Mouse (Mus musculus): ENCODE results near the gene Mrps12. TPM values are rescaled to one million over a fixed set of nuclear protein-coding genes. Genes with fewer than 3 reads are reported as not detected.

Mrps12 gene
- polyA plus RNA-seq, 1 experiment from 2014 or later, result 132 TPM

DNA sequence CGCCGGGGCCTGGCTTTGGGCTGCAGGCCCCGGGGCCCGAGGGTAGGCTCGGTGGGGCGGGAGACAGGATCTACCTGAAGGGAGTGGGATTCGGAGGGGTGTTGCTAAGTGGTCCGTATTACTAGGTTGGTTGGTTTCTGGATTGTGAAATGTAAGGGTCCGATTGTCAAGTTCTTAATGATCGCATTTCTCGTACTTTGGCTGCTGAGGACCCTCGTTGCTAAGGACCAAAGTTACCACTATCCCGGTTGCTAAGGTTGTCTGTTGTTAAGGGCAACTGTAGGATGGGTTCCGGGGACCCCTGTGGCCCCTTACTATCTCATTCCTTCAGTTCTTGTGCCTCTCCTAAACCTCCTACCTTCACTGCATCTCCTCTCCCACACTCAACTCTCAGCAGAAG lies 25.3 kb upstream of the Mrps12 start:
- H3K4me2 ChIP-seq (replicated peaks; ENCODE audit: low read depth, low read length), result peak overlapping the region; percentile 63
- H3K27ac ChIP-seq (ENCODE audit: low read depth, low read length), result no peak overlapping the region
- H3K27me3 ChIP-seq (ENCODE audit: control insufficient read depth, insufficient read depth, low read length), result no peaks in the 10 kb centered on the region
- H3K4me3 ChIP-seq (ENCODE audit: low read depth, low read length), result peak overlapping the region; percentile 80
- no peaks in the 10 kb centered on the region for H3K9me3 ChIP-seq (ENCODE audit: control insufficient read depth, low read length)
- no peak for DNase-seq (ENCODE audit: low spot score)
- no peaks in the 10 kb centered on the region for H3K4me1 ChIP-seq (replicated peaks; ENCODE audit: control insufficient read depth, insufficient read depth, low read length)
- peak; percentile 25 for ATAC-seq (ENCODE audit: low FRiP score)
- WGBS, result 5% methylated on average over 14 of the region's 14 CpGs
- no peaks in the 10 kb centered on the region for H3K36me3 ChIP-seq (ENCODE audit: control insufficient read depth, insufficient read depth, low read length)
- peak overlapping the region; percentile 53 for H3K9ac ChIP-seq (ENCODE audit: low read depth, low read length)

DNA sequence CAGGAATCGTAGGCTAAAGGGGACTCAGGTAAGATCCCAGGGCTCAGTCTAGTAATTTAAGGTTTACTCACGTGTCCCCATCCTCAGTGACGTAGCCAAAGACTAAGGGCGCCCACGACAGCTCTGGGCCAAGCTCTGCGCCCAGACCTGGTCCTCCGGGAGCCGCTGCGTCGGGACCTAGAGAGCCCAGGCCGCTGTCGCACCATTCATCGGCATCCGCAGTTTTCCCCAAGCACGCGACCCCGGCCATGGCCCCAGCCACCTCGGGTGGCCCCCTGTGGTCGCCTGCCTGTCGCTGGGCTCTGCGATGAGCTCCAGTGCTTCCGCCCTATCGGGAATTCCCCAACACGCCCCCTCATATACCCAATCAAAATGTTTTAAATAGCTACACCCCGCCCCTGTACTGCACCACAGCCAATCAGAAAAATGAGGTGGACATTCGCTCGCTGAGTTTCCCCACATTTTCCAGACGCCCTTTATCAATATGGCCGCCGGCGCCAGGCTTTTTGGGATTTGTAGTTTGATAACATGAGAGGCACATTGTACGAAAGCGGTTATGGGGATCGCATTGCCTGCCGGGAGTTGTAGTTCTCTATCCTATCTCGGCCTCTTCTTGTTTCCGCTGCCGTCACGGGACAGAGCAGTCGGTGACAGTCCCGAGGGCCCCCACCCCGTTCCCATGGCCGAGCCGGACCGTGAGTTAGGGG lies 24.7 kb upstream of the Mrps12 start, which contains the start of gene Sirt2:
Gene Sirt2, plus strand, starts transcription at position 563 of the 707 bp plus-strand sequence.
- ATAC-seq (ENCODE audit: low FRiP score), result peak; percentile 99
- Histone ChIP-seq H3K36me3 (ENCODE audit: control insufficient read depth, insufficient read depth, low read length) (no peaks in the 10 kb centered on the region), H3K27ac (ENCODE audit: low read depth, low read length) (no peak within 1 kb of the TSS), H3K4me1 (replicated peaks; ENCODE audit: control insufficient read depth, insufficient read depth, low read length) (no peaks in the 10 kb centered on the region), H3K9ac (ENCODE audit: low read depth, low read length) (peak within 1 kb of the TSS; percentile 66), H3K4me3 (ENCODE audit: low read depth, low read length) (peak within 1 kb of the TSS; percentile 80), H3K27me3 (ENCODE audit: control insufficient read depth, insufficient read depth, low read length) (no peaks in the 10 kb centered on the region), H3K4me2 (replicated peaks; ENCODE audit: low read depth, low read length) (peak within 1 kb of the TSS; percentile 64), H3K9me3 (ENCODE audit: control insufficient read depth, low read length) (no peaks in the 10 kb centered on the region)
- under 1% methylated on average over 45 of the region's 45 CpGs for WGBS
- DNase-seq (ENCODE audit: low spot score), result peak; percentile 97

DNA sequence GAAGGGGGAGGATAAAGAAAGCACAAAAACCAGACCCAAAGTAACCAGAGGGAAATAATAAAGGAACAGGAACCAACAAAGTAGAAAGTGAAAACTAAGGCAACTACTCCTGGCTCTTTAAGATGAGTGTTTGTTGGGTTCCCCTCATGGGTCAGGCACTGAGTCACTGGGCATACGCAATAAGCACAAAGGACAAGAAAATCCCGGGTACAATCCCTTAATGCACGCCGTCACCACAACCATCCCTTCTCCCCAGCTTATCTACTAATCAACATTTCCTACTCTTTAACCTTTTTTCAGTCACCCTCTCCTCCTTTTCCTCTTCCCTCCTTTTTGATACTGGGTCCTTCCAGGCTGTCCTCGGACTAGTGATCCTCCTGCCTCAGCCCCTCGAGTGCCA lies 23.6 kb upstream of the Mrps12 start:
- Histone ChIP-seq H3K27me3 (ENCODE audit: control insufficient read depth, insufficient read depth, low read length) (no peaks in the 10 kb centered on the region), H3K4me1 (replicated peaks; ENCODE audit: control insufficient read depth, insufficient read depth, low read length) (no peaks in the 10 kb centered on the region), H3K9ac (ENCODE audit: low read depth, low read length) (no peak overlapping the region), H3K36me3 (ENCODE audit: control insufficient read depth, insufficient read depth, low read length) (no peaks in the 10 kb centered on the region), H3K27ac (ENCODE audit: low read depth, low read length) (no peak overlapping the region), H3K4me2 (replicated peaks; ENCODE audit: low read depth, low read length) (no peak overlapping the region), H3K4me3 (ENCODE audit: low read depth, low read length) (no peak overlapping the region), H3K9me3 (ENCODE audit: control insufficient read depth, low read length) (no peaks in the 10 kb centered on the region)
- ATAC-seq (ENCODE audit: low FRiP score) (no peak), DNase-seq (ENCODE audit: low spot score) (no peak)
- 89% methylated on average over 6 of the region's 6 CpGs for WGBS

DNA sequence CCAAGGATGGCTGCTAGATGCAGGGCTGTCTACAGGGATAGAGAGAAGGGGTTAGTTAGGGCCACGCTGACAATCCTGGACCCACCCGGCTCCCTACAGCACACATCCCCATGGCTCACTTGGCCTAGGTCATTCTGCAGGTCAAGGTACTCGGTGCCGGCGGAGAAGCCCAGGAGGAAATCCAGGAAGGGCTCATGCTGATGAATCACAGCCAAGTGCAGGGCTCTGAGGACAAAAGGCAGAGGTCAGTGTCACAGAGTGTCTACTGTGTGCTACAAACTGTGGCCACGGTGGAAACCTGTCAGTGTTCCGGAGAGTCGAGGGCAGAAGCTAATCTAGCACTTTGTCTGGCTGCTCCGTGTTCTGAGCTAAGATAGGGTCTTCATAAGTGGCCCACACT lies 20.3 kb upstream of the Mrps12 start:
- Histone ChIP-seq H3K4me2 (replicated peaks; ENCODE audit: low read depth, low read length) (no peak overlapping the region), H3K9ac (ENCODE audit: low read depth, low read length) (no peak overlapping the region), H3K27ac (ENCODE audit: low read depth, low read length) (no peak overlapping the region), H3K36me3 (ENCODE audit: control insufficient read depth, insufficient read depth, low read length) (no peaks in the 10 kb centered on the region), H3K4me3 (ENCODE audit: low read depth, low read length) (no peak overlapping the region), H3K4me1 (replicated peaks; ENCODE audit: control insufficient read depth, insufficient read depth, low read length) (no peaks in the 10 kb centered on the region), H3K27me3 (ENCODE audit: control insufficient read depth, insufficient read depth, low read length) (no peaks in the 10 kb centered on the region), H3K9me3 (ENCODE audit: control insufficient read depth, low read length) (no peaks in the 10 kb centered on the region)
- 92% methylated on average over 9 of the region's 9 CpGs for WGBS
- ATAC-seq (ENCODE audit: low FRiP score) (no peak), DNase-seq (ENCODE audit: low spot score) (no peak)

DNA sequence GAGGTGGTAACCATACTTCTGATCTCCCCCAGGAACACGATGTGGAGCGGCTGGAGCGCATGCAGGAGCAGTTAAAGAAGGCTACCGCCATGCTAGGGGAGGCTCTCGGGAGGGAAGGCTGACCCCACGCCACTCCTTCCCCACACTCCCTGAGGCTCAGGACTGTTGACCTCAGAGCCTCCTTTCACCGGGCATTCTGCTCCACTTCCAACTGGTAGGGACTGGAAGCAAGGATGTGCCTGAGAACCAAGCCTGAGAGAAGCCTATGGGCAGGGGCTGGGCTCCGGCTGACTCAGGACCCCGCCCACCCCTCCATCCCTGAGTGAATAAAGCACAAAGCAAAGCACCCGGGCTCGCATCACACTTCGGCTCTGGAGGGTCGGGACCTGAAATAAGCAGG lies 17.0 kb upstream of the Mrps12 start:
- Histone ChIP-seq H3K9ac (ENCODE audit: low read depth, low read length) (no peak overlapping the region), H3K9me3 (ENCODE audit: control insufficient read depth, low read length) (no peaks in the 10 kb centered on the region), H3K4me2 (replicated peaks; ENCODE audit: low read depth, low read length) (no peak overlapping the region), H3K27me3 (ENCODE audit: control insufficient read depth, insufficient read depth, low read length) (peaks cover 7% of the 10 kb centered on the region), H3K4me3 (ENCODE audit: low read depth, low read length) (no peak overlapping the region), H3K27ac (ENCODE audit: low read depth, low read length) (no peak overlapping the region), H3K4me1 (replicated peaks; ENCODE audit: control insufficient read depth, insufficient read depth, low read length) (no peaks in the 10 kb centered on the region), H3K36me3 (ENCODE audit: control insufficient read depth, insufficient read depth, low read length) (no peaks in the 10 kb centered on the region)
- ATAC-seq (ENCODE audit: low FRiP score) (no peak), DNase-seq (ENCODE audit: low spot score) (no peak)
- 81% methylated on average over 13 of the region's 13 CpGs for WGBS

DNA sequence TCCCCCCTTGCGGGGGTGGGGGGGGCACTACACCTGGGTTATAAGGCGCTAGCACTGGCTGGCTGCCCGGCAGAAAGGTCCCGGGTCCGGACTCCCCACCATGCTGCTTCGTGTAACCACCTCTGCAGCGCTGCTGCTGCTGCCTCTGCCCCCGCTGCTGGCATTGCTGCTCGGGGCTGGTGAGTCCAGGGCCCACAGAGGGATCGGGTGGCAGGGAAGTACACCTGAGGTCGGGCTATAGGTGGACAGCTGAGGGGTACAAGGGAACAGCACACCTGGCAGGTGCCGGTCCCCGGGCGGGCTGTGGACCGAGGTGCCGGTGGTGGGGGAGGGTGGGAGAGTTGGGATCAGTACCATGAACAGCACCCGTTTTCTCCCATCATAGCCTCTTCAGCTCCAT lies 14.5 kb upstream of the Mrps12 start, which contains the start of gene Ccer2:
Gene Ccer2, plus strand, starts transcription at position 96 of the 400 bp plus-strand sequence.
- DNase-seq (ENCODE audit: low spot score) (no peak), ATAC-seq (ENCODE audit: low FRiP score) (no peak)
- Histone ChIP-seq H3K4me3 (ENCODE audit: low read depth, low read length) (no peak within 1 kb of the TSS; the same call in 1 of the 2 replicates), H3K27me3 (ENCODE audit: control insufficient read depth, insufficient read depth, low read length) (peaks cover 7% of the 10 kb centered on the region), H3K4me1 (replicated peaks; ENCODE audit: control insufficient read depth, insufficient read depth, low read length) (no peaks in the 10 kb centered on the region), H3K27ac (ENCODE audit: low read depth, low read length) (no peak within 1 kb of the TSS), H3K36me3 (ENCODE audit: control insufficient read depth, insufficient read depth, low read length) (no peaks in the 10 kb centered on the region), H3K9me3 (ENCODE audit: control insufficient read depth, low read length) (no peaks in the 10 kb centered on the region), H3K4me2 (replicated peaks; ENCODE audit: low read depth, low read length) (peak within 1 kb of the TSS; percentile 26), H3K9ac (ENCODE audit: low read depth, low read length) (no peak within 1 kb of the TSS)
- 6% methylated on average over 17 of the region's 17 CpGs for WGBS

GRCm38 (mm10) chr7:28749935-28750334 lies 8.3 kb upstream of the Mrps12 start:
- H3K27ac ChIP-seq (ENCODE audit: low read depth, low read length), result no peak overlapping the region
- no peak for ATAC-seq (ENCODE audit: low FRiP score)
- 93% methylated on average over 7 of the region's 7 CpGs for WGBS
- H3K4me2 ChIP-seq (replicated peaks; ENCODE audit: low read depth, low read length), result no peak overlapping the region
- DNase-seq (ENCODE audit: low spot score), result no peak
- H3K4me3 ChIP-seq (ENCODE audit: low read depth, low read length), result no peak overlapping the region
- no peaks in the 10 kb centered on the region for H3K4me1 ChIP-seq (replicated peaks; ENCODE audit: control insufficient read depth, insufficient read depth, low read length)
- H3K9ac ChIP-seq (ENCODE audit: low read depth, low read length), result no peak overlapping the region
- H3K36me3 ChIP-seq (ENCODE audit: control insufficient read depth, insufficient read depth, low read length), result no peaks in the 10 kb centered on the region; the same call in 1 of the 2 replicates
- no peaks in the 10 kb centered on the region for H3K9me3 ChIP-seq (ENCODE audit: control insufficient read depth, low read length)
- no peaks in the 10 kb centered on the region for H3K27me3 ChIP-seq (ENCODE audit: control insufficient read depth, insufficient read depth, low read length)

- H3K36me3 ChIP-seq (ENCODE audit: control insufficient read depth, insufficient read depth, low read length), result no peaks in the 10 kb centered on the region; the same call in 1 of the 2 replicates
- under 1% methylated on average over 13 of the region's 13 CpGs for WGBS
- no peak overlapping the region for H3K27ac ChIP-seq (ENCODE audit: low read depth, low read length)
These were observed 282 bp downstream of the Mrps12 start for GRCm38 (mm10) chr7:28741368-28741708.

GRCm38 (mm10) chr7:28740949-28741348 lies 671 bp downstream of the Mrps12 start:
- Histone ChIP-seq H3K27ac (ENCODE audit: low read depth, low read length) (no peak overlapping the region), H3K36me3 (ENCODE audit: control insufficient read depth, insufficient read depth, low read length) (no peaks in the 10 kb centered on the region; the same call in 1 of the 2 replicates), H3K27me3 (ENCODE audit: control insufficient read depth, insufficient read depth, low read length) (no peaks in the 10 kb centered on the region), H3K4me2 (replicated peaks; ENCODE audit: low read depth, low read length) (peak overlapping the region; percentile 76), H3K4me3 (ENCODE audit: low read depth, low read length) (peak overlapping the region; percentile 59), H3K4me1 (replicated peaks; ENCODE audit: control insufficient read depth, insufficient read depth, low read length) (no peaks in the 10 kb centered on the region), H3K9me3 (ENCODE audit: control insufficient read depth, low read length) (no peaks in the 10 kb centered on the region), H3K9ac (ENCODE audit: low read depth, low read length) (peak overlapping the region; percentile 76)
- ATAC-seq (ENCODE audit: low FRiP score), result no peak
- no peak for DNase-seq (ENCODE audit: low spot score)
- 48% methylated on average over 9 of the region's 9 CpGs for WGBS

More at GRCm38 (mm10) chr7:28741368-28741708, 282 bp downstream of the Mrps12 start:
- no peak for DNase-seq (ENCODE audit: low spot score)
- ATAC-seq (ENCODE audit: low FRiP score), result peak; percentile 30; the same call in 1 of the 2 replicates
- Histone ChIP-seq H3K9ac (ENCODE audit: low read depth, low read length) (peak overlapping the region; percentile 76), H3K27me3 (ENCODE audit: control insufficient read depth, insufficient read depth, low read length) (no peaks in the 10 kb centered on the region), H3K9me3 (ENCODE audit: control insufficient read depth, low read length) (no peaks in the 10 kb centered on the region), H3K4me3 (ENCODE audit: low read depth, low read length) (peak overlapping the region; percentile 59), H3K4me1 (replicated peaks; ENCODE audit: control insufficient read depth, insufficient read depth, low read length) (no peaks in the 10 kb centered on the region), H3K4me2 (replicated peaks; ENCODE audit: low read depth, low read length) (peak overlapping the region; percentile 76)
